Mouse (Mus musculus): ENCODE data around the gene Upb1.

Gene Upb1

DNA sequence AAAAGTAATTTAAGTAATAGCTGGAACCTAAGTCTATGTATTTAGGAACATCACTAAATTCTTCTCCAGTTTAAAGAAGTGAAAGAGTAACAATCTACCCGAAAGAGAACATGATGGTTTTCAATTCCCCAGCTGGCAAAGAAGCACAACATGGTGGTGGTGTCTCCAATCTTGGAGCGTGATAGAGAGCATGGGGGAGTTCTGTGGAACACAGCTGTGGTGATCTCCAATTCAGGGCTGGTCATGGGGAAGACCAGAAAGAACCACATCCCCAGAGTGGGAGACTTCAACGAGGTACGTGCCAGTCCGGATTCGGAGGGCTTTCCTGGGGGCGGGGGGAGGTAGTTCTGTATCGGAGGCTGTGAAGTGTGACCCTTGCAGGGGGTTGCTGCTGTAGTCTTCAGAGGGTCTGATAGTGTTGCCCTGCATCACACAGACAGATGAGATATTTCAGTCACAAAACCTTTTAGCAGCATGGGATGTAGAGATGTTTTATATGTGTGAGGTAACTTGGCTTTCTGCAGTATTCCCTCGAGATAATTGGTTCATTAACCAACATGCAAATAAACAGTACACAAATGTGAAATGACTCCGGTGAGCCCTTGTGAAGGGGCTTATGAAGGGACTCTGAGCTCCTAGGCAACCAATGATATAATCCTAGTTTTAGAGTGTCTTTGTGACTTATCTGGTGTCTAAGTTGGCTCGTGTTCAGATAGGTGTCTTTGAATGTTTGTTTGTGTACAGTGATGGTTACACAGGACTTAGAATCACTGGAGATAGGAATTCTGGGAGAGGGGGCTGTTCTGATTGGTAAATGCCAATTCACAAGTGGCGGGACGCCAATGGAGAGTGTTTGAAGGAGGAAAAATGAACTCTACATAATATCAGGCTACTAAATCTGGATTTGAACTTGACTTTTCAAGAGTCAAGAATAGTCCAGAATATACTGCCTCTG lies 27.4 kb downstream of the Upb1 start:
- no peak for DNase-seq (ENCODE audit: low spot score in 2 of 2)

DNA sequence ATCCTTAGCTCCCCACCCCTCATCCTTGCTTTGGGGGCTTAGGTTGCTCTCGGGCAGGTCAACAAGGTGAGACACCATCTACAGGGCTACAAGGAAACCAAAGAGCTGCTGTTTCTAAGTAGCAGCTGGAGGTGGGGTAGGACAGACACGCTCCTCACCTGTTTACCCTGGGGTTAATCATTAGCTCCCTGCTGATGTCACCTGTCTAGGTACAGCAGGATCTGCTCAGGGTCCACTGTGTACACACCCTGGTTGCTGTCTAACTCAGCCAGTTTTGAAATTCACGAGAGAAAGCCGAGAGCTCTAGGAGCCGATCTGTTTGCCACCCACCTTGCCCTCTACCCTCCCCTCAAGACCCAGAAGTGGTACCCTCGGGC lies 28.1 kb downstream of the Upb1 start:
- DNase-seq (ENCODE audit: low spot score in 2 of 2): no peak

DNA sequence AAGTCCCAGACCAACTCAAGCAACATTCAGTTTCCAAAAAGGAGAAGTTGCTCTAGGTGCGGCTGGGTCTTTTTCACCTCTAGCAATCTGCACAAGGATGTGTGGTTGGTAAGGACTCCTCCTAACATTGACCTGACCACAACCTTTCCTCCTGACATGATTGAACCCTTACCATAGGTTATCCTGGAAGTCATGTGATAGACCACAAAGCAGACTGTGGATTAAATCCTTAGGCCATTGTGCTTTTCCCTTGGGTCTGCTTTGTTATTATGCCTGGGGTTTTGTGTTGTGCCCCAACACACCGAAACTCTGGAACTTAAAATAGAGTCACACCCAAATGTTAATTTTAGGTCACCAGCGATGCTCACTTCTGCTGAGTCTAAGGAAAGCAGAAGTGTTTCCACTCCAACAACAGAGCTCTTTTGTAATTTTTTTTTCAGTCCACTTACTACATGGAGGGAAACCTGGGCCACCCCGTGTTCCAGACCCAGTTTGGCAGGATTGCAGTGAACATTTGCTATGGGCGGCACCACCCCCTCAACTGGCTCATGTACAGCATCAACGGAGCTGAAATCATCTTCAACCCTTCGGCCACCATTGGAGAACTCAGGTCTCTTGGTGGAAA lies 28.7 kb downstream of the Upb1 start:
- DNase-seq (ENCODE audit: low spot score in 2 of 2): no peak

DNA sequence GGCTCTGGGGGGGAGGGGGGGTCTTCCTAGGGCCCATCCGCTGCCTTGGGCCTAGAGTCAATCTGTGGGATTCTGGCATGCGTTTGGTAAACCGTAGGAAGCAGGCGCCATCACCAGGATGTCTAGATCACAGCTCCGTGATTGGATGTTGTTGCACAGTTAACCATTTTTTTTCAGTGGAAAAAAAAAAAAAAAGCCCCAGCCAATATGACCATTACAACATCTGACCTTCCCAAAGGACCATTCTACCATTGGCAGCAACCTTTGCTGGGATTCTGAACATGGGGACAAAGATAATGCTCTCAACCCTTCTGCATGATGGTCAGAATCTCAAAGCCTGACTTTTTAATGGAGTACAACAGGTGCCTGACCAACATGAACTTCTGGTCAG lies 29.2 kb downstream of the Upb1 start:
- no peak for DNase-seq (ENCODE audit: low spot score in 2 of 2)

DNA sequence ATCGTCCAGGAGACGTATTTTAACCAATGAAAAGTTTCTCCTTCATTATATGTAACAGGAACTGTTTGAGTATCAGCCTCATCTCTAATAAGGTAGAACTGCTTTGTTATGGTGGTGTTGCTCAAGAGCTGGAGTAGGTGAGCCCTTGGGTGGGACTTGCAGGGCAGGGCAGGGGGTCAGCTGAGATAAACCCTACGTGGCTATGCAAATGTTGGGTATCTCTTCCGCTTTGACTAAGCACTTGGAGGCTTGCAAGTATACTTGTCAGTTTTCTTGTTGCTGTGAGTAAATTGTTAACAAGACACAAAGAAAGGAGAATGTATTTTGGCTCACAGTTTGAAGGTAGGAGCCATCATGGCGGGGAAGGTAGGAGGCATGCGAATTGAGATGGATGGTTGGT lies 29.7 kb downstream of the Upb1 start:
- no peak for DNase-seq (ENCODE audit: low spot score in 2 of 2)

DNA sequence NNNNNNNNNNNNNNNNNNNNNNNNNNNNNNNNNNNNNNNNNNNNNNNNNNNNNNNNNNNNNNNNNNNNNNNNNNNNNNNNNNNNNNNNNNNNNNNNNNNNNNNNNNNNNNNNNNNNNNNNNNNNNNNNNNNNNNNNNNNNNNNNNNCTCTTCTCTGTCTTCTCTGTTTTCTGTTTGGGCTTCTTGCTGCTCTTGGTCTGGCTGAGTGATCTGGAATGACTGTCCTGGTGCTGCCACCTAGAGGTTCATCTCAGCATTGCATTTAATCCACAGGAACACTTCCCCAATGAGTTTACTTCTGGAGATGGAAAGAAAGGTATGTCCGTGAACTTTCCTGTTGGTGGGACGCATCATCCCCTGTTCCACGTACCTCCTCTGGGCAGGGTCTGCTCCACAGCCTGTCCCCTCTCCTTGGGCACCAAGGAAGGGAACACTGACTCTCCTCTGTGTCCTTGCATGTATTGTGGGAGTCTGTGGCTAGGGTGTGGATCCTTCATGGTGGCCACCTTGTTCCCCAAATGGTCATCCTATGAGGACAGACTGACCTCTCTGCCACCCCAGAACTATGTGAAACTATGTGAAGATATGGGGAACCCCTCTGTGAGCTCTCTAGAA lies 35.8 kb downstream of the Upb1 start:
- peak; percentile 73 to 89 for DNase-seq (ENCODE audit: low spot score in 2 of 2)

DNA sequence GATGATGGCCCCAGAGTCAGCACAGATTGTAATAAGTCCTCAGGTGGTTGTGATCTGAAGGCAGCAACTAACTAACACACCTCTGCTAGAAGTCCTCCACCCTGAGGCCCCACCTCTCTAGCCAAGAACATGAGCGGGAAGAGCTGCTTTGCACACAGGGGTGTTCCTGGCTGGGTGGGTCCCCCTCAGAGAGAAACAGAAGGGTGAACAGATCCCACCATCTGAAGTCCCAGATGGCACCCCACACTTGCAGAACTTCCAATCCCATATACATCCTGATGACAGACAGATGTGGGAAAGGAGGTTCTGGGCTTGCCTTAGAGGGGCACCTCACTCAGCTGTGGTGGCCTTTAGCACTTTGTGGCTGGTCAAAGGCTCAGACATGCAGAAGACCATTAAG lies 36.4 kb downstream of the Upb1 start:
- DNase-seq (ENCODE audit: low spot score in 2 of 2): no peak

DNA sequence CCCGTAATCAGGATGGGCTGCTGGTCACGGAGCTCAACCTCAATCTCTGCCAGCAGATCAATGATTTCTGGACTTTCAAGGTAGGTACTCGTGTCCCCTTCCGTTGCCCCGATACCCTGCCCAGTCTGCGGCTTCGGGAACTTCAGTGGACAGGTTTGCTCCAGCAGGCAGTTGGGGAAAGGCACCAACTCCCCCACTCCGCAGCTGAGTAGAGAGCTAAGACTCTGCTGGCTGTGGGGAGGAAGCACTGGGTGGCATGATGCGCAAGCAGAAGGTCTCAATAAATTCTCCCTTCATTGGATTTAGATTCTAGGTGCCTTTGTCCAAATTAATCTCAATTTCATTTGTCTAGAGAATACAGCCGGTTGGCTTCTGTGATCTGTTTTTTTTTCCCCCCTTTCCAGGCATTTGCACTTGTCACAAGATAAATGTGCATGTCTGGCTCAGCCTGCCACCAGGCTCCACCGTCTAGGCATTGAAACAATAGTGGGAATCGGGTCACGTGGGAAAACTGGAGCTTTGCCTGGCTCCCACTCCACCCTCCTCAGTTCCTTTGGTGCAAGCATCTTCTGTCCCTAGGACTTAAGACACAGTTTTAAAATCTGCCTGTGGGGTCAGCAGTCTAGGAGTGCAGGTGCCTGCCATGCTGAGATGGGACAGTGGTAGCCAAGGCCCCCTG lies 37.4 kb downstream of the Upb1 start:
- DNase-seq (ENCODE audit: low spot score in 2 of 2): no peak

DNA sequence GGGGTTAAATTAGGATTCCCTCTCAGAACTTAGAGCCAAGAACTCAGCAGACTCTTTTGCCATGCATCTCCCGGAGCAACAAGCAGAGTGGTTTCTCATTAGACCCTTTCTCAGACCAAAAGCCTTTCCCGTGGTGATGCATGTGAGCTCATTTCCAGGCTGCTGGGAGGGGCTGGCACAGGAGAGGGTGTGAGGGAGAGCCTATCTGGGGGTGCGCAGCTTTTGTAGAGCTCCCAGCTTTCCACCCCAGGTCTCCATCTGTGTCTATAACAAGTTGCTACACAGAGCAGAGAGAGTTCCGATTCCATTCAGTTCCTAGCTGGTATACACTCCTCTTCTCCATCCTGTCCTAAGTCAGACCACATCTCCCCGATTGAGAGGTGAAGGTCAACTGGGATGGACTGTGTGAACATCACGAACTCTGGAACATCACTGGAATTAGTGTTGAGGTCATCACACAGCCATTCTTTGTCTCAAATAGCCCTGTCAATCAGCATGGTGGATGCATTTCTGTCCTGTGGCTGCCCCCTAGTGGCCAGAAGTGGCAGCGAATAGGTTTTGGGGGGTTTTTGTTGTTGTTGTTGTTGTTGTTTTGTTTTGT lies 38.4 kb downstream of the Upb1 start:
- DNase-seq (ENCODE audit: low spot score in 2 of 2): peak; percentile 16 to 45

DNA sequence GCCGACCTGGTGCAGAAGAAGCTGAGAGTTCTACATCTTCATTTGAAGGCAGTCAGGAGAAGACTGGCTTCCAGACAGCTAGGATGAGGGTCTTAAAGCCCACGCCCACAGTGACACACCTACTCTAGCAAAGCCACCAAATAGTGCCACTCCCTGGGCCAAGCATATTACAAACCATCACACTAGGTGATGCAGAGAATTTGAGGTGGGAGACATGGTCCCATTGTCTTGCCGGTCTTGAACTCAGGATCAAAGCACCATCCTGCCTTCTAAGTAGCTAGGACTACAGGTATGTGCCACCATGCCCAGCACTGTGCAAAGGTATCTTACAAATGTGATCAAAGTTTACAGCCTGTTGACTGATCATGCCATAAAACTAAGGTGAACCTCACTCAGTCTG lies 39.8 kb downstream of the Upb1 start:
- no peak for DNase-seq (ENCODE audit: low spot score in 2 of 2)

DNA sequence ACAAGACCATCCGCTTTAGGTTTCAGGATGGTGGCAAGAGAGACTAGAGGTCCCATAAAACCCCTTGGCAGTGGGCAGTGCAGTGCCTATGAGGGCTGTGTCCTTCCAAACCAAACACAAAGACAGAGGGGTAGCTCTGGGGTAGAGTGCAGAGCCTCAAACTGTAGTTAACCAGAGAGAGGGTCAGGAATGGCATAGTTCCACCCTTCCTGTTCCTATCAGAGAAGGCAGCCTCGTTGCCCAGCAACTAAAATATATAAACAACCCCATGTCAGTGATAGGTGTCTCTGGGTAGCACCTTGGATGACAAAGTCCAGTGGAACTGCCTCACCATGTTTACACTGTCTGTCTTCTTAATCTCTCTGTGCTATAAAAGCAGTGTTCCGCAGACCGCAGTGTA lies 40.9 kb downstream of the Upb1 start:
- DNase-seq (ENCODE audit: low spot score in 2 of 2): no peak

DNA sequence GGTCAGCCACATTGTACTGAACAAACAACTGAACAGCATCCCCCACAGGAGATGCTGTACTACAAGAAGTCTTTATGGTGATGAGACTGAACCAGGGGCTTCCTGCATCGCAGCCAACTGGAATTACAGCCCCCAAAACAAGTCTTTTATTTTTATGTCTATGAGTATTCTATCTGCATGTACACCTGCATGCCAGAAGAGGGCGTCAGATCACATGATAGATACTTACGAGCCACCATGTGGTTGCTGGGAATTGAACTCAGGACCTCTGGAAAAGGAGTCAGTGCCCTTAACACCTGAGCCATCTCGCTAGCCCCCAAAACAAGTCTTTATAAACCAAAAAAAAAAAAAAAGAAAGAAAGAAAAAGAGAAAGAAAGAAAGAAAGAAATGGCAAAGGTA lies 42.1 kb downstream of the Upb1 start:
- no peak for DNase-seq (ENCODE audit: low spot score in 2 of 2)

DNA sequence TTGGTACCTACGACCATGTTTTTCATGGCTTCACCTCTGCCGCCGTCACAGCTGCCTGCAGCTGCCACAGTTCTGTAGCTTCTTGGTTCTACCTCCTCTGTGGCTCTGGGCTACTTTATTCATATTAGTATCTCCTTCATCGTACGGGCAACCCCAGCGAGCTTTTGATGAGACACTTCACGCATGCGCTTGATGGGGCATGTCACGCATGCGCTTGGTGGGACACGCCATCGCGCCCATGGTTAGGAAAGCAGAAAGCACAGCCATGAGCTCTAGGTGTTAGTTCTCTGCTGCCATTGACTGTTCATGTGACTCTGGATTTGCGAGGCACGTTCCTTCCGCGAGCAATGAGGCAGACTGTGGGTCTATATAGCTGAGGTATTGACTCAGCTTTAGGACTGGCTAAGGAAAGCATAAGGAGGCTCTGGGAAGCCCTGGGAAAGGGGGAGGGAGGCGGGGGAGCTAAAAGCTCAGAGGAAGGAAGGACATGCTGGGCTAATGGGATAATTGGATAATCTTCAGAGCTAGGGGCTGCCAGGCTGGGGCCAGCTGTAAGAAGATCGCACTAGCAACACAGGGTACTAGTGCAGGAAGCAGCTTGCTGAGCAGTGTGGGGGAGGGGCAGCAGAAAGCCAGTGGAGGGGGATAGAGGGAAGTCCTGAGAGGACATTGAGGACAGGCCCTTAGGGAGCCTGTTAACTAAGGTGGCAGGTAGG lies 43.4 kb downstream of the Upb1 start:
- DNase-seq (ENCODE audit: low spot score in 2 of 2): no peak

DNA sequence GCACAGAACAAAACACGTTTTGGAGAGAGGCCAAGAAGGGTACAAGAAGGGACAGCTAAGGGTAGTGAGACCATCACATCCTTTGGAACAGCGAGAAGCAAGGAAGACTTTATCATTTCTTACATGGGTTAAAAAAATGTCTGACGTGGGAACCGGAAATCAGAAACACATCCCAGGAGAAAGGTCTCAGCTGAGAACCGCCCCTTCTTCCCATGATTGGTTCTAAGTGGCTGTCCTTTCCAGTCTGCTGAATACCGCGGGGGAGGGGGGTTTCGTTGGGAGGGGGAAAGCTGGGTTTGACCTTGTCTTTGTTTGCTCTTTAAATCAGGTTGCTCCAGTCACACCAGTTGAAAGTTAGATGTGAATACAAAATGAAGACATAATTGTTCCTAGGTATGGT lies 44.1 kb downstream of the Upb1 start:
- DNase-seq (ENCODE audit: low spot score in 2 of 2): no peak

DNA sequence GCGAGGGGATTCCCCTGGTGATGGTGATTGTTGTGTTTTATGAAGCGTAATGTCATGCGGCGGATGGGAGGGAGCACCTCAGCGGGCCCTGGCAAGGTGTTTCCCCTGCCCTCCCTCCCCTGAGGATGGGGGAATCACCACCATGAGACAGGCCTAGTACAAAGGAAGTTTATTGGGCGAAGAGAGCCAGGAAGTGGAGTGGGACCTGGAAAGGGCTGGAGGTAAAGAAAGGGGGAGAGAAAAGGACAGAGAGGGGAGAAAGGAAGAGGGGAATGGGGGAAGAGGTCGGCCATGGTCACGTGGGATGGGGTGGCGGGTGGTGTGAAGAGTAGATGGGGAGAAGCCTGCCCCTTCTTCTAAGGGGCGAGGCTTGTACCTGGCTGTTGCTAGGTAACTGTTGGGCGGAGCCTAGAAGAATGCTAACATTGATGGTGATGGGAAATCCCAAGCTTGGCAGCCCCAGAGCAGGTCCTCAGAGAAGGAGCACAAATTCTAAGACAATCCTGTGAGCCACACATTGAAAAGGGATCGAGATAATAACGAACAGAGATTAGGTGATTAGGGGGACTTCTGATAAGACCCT lies 45.7 kb downstream of the Upb1 start:
- no peak for DNase-seq (ENCODE audit: low spot score in 2 of 2)

DNA sequence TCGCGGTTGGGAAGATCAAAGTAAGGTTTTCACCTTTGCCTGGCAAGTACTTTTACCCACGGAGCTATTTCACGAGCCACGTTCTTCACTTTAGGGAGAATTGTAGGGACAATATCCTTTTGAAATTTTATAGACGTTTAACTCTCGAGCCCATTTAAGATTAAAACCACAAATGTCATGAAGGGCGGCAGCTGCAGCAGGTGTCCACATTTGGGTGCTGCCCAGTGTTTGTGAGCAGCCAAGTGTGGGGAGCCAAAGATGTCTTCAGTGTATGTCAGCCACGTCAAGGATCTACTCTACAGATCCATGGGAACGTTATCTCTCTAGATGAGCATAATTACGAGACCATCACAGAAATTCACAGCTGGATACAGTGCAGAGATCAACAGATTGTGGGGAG lies 46.6 kb downstream of the Upb1 start:
- no peak for DNase-seq (ENCODE audit: low spot score in 2 of 2)

DNA sequence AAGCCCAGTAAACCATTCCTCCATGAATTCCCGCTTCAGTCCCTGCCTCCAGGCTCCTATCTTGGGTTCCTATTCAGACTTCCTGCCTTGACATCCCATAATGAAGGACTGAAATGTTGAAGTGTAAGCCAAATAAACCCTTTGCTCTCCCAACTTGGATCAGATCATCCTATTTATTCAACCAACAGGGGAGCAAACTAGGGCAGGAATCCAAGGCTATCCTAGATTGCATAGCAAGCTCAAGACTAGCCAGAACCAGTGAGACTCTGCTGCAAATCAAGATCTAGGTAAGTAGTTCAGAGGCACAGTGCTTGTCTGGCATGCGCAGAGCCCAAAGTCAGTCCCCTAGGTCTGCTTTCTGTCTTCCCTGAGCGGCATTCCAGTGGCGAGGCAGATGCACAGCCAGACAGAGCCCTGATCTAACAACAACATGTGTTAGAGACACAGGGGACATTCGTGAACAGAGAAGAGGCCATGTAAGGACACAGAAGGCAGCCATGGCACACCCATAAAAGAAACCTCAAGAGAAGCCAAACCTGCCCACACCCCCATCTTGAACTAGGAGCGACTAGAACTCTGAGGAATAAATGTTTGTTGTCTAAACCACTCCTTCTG lies 48.0 kb downstream of the Upb1 start:
- no peak for DNase-seq (ENCODE audit: low spot score in 2 of 2)

DNA sequence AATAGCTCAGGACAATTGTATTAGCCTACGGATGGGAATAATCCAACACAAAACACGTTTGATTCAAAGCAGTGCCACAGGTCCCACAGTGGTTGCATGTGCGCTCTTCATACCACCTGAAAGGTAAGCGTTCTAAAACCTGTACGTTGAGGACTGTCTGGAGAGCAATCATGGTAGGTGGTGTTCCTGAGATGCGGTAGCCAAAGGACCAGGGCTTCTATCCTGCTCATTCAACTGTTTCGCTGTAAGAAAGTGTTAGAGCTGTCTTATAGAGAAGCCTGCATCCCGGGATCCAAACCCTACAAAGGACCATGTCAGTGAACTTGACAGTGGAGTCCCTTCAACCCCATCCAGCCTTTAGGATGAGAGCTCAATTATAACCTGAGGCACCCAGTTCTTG lies 49.4 kb downstream of the Upb1 start:
- DNase-seq (ENCODE audit: low spot score in 2 of 2): no peak

DNA sequence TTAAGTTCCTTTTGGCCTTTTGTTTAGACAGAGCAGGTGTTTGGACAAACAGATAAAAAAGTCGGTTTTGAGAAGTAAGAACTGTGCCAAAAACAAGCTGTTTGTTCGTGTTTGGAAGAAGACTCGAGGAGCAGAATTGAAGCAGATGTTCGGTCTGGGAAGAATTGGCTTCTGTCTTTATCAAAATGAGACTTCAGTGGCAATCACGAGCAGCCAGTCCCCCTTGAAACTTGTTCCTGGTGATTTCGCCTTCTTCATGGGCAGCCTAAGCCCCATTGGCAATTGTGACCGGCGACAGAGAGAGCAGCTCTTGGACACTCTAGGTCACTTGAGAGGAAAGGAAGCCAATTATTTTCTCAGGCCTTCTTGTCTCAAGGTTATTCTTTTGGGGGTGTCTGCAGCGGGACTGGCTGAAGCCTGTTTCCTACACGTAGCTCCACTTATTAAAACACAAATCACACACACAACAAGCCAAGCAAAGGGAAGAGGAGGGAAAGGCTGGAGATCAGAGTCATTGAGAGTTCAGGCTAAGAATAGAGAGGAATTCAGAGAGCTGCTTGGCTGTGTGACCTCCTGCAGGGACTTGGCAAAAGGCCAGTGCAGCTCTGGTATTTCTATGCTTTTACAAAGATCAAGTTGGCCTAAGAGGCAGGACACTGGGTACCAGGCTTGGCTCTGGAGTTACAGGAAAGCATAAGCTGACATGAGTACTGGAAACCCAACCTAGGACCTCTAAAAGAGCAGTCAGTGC lies 50.3 kb downstream of the Upb1 start:
- no peak for DNase-seq (ENCODE audit: low spot score in 2 of 2)

All from frontal cortex, postnatal 25 days (tissue).